Mouse (Mus musculus) adrenal gland, postnatal 36 days (tissue): ENCODE results near the gene Mast4. TPM values are rescaled to one million over a fixed set of nuclear protein-coding genes. Genes with fewer than 3 reads are reported as not detected.

Experiments used
- DNase-seq, 2 experiments: peaks; one replicate each; pipeline ENCODE4 v3.0.0; 2021; ENCODE audit warnings: mixed read lengths in 1 of 2
- total RNA-seq, 2 experiments: library from RNA; stranded (reverse); gene quantifications; 2 replicates each; pipeline ENCODE4 v1.2.3; 2021

Gene Mast4
- total RNA-seq, 2 experiments from 2014 or later = 62.9 to 90.1 TPM

DNA sequence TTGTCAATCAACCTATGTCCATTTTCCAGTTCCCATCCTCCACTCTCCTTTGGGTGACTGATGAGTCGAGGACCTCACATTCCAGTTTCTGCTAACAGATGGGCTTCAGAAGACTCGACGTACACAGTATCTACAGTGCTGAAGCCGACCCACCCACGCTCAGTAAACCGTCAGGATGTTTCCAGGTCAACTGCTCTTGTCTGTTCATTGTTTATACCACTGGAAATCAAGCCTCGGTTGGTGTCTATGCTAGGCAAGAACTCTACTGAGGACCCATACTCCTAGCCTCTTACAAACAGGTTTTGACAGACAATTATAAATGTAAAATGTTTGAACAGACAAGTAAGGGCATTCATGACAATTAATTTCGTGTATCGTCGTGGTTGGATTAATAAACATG is 277.8 kb downstream of the Mast4 start:
- DNase-seq = no peak

DNA sequence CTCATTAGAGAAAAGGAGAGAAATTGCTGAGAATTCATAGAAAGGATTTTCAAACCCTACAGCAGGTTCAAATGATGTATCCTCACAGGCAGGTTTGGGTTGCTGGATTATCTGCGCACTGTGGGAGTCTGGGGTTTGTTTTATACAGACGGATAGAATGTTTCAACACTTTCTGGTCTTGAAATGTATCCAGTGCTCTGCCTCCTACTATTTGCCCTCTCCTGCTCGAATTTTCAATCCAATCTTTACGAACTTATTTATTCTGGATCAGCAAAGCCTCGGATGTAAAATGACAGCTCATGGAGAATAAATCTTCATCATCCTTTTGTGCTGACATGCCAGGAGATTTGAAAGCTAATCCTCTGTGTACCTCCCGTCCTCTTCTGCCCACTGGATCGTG is 281.6 kb downstream of the Mast4 start:
- DNase-seq = no peak

DNA sequence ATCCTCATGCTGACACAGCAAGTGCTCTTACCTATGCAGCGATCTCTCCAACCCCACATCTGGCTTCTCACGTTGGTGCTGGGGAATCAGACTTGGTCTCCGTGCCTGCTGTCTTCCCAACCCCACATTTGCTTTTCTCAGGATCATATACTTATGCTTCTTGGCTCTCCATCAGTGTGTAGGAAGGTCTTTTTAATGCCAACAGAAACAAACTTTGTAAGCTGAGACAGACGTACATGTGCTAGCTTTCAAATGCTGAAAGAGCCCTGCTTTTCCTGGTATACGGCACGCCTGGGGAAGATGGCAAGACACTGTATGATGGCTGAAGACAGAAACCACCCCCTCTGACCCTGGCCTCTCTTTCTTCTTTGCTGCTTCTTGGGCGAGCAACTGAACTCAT is 285.3 kb downstream of the Mast4 start:
- DNase-seq = no peak

GRCm38 (mm10) chr13:103043692-103044091 is 290.6 kb downstream of the Mast4 start:
- DNase-seq = no peak

DNA sequence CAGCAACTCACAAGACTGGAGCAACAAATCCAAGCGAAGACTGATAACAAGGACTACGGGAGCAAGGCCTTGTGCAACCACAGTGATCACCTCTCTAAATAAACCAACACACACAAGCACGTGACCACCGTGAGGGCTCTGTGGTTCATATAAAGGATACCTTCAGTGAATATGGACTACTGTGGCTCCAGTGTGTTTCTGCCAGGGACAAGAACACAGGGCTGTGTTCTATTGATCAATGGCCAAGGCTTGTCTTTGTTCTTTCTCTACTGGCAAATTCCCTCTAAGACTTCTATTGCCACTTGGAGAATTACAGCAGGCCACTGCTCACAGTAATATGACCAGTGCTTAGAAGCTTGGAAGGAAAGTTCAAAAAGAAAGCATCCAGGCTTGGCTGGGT is 291.3 kb downstream of the Mast4 start:
- no peak for DNase-seq

GRCm38 (mm10) chr13:103037466-103037865 is 296.8 kb downstream of the Mast4 start:
- peak in 1 of 2 experiments; percentile 13 for DNase-seq

- no peak for DNase-seq
Measured at GRCm38 (mm10) chr13:103029377-103029776, 304.9 kb downstream of the Mast4 start.

GRCm38 (mm10) chr13:103027456-103028078 is 306.7 kb downstream of the Mast4 start:
- DNase-seq = no peak

- peak; percentile 18 to 28 for DNase-seq
Measured at GRCm38 (mm10) chr13:103025461-103025860, 308.8 kb downstream of the Mast4 start.

DNA sequence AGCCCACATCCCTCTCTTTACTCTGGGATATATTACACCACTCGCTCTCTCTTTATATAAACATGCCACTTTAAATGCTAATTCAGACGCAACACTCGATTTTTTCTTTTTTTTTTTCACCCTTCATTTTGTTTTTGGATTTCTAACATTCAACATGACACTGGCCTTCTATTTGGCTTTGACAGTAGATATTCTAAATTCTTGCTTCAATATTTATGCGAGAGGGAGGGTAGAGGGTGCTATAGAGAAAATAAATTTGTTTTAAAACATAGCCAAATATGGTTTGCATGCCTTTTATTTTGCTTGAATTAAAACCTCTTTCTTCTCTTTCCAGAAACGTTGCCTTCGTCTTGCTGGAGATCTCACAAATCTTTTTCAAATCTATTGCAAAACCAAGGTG is 315.8 kb downstream of the Mast4 start:
- no peak for DNase-seq

- DNase-seq = no peak
Measured at GRCm38 (mm10) chr13:103017661-103018060, 316.6 kb downstream of the Mast4 start.

DNA sequence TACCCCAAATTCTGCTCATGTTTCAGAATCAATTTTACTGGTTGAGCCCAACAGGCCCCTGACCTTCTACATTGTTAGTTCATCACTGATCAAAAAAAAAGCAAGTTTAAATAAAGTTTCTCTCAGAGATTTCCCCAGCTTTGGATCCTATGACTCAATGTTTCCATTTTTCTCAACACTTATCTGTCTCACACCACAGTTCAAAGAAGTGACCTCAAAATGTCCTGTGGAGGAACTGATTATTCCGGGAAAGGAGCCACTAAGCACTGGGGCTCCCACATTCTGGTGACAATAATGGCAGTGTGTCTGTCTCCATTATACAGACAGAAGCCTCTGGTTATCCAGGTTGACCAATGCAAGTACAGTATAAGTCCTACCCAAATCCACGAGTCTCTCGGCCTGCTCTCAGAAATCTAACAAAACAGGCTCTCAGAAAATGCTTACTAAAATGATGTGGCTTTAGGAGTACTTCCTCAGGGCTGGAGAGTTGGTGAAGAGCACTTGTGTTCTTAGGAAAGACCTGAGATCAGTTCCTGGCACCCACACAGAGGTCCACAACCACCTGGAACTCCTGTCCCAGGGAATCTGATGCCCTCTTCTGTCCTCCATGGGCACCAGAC is 319.1 kb downstream of the Mast4 start:
- DNase-seq = peak in 1 of 2 experiments; percentile 29

DNA sequence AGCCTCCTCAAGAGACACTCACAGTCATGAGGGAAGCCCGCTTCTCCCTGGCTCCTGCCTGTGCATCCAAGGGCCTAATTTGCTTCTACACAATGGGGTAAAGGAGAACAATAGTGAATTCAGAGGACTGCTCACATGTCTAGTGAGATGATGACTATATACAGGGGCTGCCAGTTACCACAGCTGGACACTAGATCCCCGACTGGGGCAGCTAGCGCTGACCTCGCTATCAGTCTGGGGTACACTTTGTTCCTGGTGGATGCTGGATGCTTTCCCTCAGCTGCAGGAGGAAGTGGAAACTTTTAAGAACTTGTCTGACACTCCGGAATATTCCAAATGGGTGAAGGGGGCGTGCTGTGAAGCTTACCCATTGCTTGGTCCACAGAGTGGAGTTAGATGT is 319.7 kb downstream of the Mast4 start:
- peak in 1 of 2 experiments; percentile 46 for DNase-seq

- no peak for DNase-seq
Measured at GRCm38 (mm10) chr13:103014222-103014621, 320.1 kb downstream of the Mast4 start.

- no peak for DNase-seq
Measured at GRCm38 (mm10) chr13:103005227-103005626, 329.1 kb downstream of the Mast4 start.

DNA sequence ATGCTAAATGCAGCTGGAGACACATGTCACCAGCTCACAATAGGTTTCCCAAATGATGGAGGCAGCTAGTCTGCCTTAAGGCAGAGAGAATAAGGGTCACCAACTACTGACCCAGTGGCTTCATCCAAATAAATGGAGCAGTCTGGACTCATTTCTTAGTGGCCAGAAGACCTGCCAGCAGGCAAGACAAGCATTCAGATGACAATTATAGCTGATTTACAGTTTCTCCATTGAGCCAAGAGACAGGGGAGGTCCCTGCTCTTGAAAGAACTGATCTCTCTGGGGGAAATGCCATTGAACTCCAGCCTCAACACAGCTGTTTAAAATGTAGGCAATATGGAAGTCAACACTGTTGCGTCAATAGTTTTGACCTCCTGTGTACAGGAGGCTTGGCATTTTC is 332.5 kb downstream of the Mast4 start:
- no peak for DNase-seq

GRCm38 (mm10) chr13:103000891-103001290 is 333.4 kb downstream of the Mast4 start:
- no peak for DNase-seq

GRCm38 (mm10) chr13:102994098-102994497 is 340.2 kb downstream of the Mast4 start:
- DNase-seq = peak in 1 of 2 experiments; percentile 12

- DNase-seq = no peak
Measured at GRCm38 (mm10) chr13:102992680-102993423, 341.4 kb downstream of the Mast4 start.

DNA sequence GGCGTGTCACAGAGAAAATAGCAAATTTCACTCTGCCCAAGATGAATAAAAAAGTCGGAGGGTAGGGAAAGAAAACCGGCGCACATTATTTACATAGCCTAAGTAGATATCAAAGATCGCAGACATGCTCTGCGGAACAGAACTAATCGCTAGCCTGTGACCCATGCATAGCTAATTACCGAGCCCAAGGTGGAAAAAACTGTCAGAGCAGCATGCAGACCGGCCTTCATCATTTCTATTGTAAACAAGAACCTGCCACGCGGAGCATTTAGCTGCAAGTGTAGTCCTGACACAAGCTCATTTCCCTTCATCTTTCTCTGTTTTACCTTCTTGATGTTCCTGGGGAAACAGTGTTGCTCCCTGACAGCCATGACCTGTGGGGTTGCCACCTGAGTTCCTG is 342.4 kb downstream of the Mast4 start:
- DNase-seq = no peak

DNA sequence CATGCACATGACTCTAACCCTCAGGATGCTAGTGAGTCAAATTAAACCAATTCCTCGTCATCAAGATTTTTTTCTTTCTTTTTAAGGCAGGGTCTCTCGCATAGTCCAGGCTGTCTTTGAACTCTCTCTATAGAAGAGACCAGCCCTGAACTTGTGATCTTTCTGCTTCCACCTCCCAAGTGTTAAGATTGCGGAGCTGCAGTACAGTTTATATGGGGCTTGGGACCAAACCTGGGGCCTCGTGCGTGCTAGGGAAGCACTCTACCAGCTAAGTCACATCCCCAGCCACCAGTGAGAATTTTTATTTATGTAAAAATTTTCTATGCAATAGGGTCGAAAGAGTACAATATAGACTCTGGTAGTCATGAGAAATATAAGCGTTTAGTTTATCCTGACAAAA is 343.1 kb downstream of the Mast4 start:
- no peak for DNase-seq

- DNase-seq = peak; percentile 28 to 35
Measured at GRCm38 (mm10) chr13:102990085-102990484, 344.2 kb downstream of the Mast4 start.

GRCm38 (mm10) chr13:102989616-102990015 is 344.7 kb downstream of the Mast4 start:
- DNase-seq = no peak
